Mouse (Mus musculus): ENCODE data around the gene Lima1.

GRCm38 (mm10) chr15:99878541-99878940 lies 3.3 kb upstream of the Lima1 start:
- no peak for TF ChIP-seq CTCF (IDR thresholded peaks at IDR 0.05; ENCODE audit: borderline replicate concordance, insufficient read depth, low read depth, low read length)
- TF ChIP-seq POLR2A (IDR thresholded peaks at IDR 0.05; ENCODE audit: borderline replicate concordance, insufficient read depth, low read length) = no peak
